Mouse (Mus musculus): ENCODE data around the gene Mcur1.

The Mcur1 gene

GRCm38 (mm10) chr13:43559711-43560457 is at the start of gene Mcur1:
TSS of gene Mcur1 (minus strand) at chr13:43560191.
- DNase-seq (ENCODE audit: low read depth, low spot score) = peak; percentile 82

GRCm38 (mm10) chr13:43608854-43609253 is 48.9 kb upstream of the Mcur1 start:
- DNase-seq (ENCODE audit: low read depth, low spot score) = no peak

GRCm38 (mm10) chr13:43603042-43603441 is 43.1 kb upstream of the Mcur1 start:
- no peak for DNase-seq (ENCODE audit: low read depth, low spot score)

GRCm38 (mm10) chr13:43602440-43602839 is 42.4 kb upstream of the Mcur1 start:
- DNase-seq (ENCODE audit: low read depth, low spot score) = no peak

- DNase-seq (ENCODE audit: low read depth, low spot score) = no peak
Measured at GRCm38 (mm10) chr13:43600967-43601366, 41.0 kb upstream of the Mcur1 start.

GRCm38 (mm10) chr13:43595896-43596295 is 35.9 kb upstream of the Mcur1 start:
- no peak for DNase-seq (ENCODE audit: low read depth, low spot score)

- no peak for DNase-seq (ENCODE audit: low read depth, low spot score)
Measured at GRCm38 (mm10) chr13:43592681-43593068, 32.7 kb upstream of the Mcur1 start.

- DNase-seq (ENCODE audit: low read depth, low spot score) = no peak
Measured at GRCm38 (mm10) chr13:43591828-43592680, 32.1 kb upstream of the Mcur1 start.

GRCm38 (mm10) chr13:43587844-43588840 is 28.2 kb upstream of the Mcur1 start:
- DNase-seq (ENCODE audit: low read depth, low spot score) = no peak

GRCm38 (mm10) chr13:43586966-43587365 is 27.0 kb upstream of the Mcur1 start:
- no peak for DNase-seq (ENCODE audit: low read depth, low spot score)

- DNase-seq (ENCODE audit: low read depth, low spot score) = no peak
Measured at GRCm38 (mm10) chr13:43585335-43585734, 25.3 kb upstream of the Mcur1 start.

GRCm38 (mm10) chr13:43583504-43583903 is 23.5 kb upstream of the Mcur1 start:
- DNase-seq (ENCODE audit: low read depth, low spot score) = no peak

GRCm38 (mm10) chr13:43582961-43583360 is 23.0 kb upstream of the Mcur1 start:
- DNase-seq (ENCODE audit: low read depth, low spot score) = no peak

GRCm38 (mm10) chr13:43580661-43581060 is 20.7 kb upstream of the Mcur1 start:
- DNase-seq (ENCODE audit: low read depth, low spot score) = no peak

GRCm38 (mm10) chr13:43579740-43580139 is 19.7 kb upstream of the Mcur1 start:
- DNase-seq (ENCODE audit: low read depth, low spot score) = peak; percentile 55

- no peak for DNase-seq (ENCODE audit: low read depth, low spot score)
Measured at GRCm38 (mm10) chr13:43577766-43578165, 17.8 kb upstream of the Mcur1 start.

- DNase-seq (ENCODE audit: low read depth, low spot score) = no peak
Measured at GRCm38 (mm10) chr13:43577254-43577653, 17.3 kb upstream of the Mcur1 start.

GRCm38 (mm10) chr13:43575431-43575830 is 15.4 kb upstream of the Mcur1 start:
- no peak for DNase-seq (ENCODE audit: low read depth, low spot score)

GRCm38 (mm10) chr13:43573979-43574378 is 14.0 kb upstream of the Mcur1 start:
- no peak for DNase-seq (ENCODE audit: low read depth, low spot score)

GRCm38 (mm10) chr13:43567141-43567891 is 7.3 kb upstream of the Mcur1 start:
- no peak for DNase-seq (ENCODE audit: low read depth, low spot score)

GRCm38 (mm10) chr13:43566184-43566583 is 6.2 kb upstream of the Mcur1 start:
- DNase-seq (ENCODE audit: low read depth, low spot score) = no peak

Data from WW6 (cell line).